Mouse (Mus musculus): ENCODE data around the gene Kank2.

Kank2 gene

DNA sequence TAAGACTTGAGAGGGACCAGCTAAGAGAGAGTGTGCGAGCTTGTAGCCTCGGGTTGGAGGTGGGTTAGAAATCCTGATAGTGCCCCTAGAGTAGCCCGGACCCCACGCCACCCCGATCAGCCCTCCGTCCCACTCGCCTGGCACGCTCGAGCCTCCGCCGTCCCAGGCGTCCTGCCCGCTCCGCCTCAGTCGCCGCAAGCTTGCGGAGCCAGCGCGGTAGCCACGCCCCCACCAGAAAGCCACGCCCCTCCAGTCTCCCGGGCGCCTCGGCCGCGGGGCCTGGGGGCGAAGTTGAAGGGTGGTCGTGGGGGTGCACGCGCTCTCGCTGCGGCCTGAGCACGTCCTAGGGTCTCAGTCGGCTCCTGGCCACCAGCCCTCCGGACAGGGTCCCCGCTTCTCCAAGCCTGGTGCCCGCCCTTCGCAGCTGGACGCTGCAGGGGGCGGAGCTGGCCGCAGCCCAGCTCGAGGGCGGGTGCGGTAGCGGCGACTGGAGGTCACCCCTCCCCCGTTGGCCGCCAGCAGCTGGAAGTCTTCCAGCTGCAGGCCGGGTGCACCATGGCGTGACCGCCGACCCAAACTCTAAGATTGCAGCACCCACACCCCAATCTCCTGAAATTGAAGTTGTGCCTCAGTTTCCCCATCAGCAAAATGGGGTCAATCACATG, at the start of gene Kank2:
Gene Kank2, minus strand, starts transcription at position 400 of the 665 bp plus-strand sequence.
- DNase-seq (ENCODE audit: low spot score in 2 of 2): peak; percentile 90 to 92

DNA sequence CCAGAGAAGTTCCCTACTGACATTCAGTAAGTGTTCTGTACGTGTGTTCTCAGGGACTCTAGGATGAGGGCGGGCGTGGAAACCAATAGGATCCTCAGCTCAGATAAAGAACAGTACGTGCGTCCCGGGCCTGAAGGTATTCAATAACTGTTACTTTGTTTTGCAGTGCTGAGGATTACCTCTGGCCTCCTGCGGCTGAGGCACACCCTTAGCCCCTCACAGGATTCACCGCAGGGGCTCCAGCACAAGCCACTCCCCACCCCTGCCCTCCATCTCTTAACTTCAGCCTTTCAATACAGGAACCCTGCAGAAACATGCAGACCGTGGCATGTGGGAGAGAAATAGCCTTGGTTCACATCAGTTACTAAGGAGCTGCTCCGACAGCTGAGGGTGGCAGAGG, 49.4 kb upstream of the Kank2 start:
- no peak for DNase-seq (ENCODE audit: low spot score in 2 of 2)

DNA sequence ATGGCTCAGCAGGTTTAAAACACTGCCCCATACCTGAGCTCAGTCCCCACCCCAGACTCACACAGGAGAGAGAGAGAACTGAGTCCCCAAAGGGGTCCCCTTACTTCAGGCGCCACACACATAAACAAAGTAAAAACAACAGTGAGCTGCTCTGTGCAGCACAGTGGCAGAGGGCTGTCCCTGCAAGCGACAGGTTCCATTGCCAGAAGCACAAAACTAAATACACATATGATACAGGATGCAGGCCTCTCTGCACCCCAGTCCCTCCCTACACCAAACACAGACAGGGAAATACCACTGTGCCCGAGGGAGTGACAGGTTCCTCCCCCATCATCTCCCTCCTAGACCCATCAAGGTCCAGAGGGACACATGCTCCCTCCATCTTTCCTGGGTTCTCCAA, 48.9 kb upstream of the Kank2 start:
- DNase-seq (ENCODE audit: low spot score in 2 of 2): no peak

DNA sequence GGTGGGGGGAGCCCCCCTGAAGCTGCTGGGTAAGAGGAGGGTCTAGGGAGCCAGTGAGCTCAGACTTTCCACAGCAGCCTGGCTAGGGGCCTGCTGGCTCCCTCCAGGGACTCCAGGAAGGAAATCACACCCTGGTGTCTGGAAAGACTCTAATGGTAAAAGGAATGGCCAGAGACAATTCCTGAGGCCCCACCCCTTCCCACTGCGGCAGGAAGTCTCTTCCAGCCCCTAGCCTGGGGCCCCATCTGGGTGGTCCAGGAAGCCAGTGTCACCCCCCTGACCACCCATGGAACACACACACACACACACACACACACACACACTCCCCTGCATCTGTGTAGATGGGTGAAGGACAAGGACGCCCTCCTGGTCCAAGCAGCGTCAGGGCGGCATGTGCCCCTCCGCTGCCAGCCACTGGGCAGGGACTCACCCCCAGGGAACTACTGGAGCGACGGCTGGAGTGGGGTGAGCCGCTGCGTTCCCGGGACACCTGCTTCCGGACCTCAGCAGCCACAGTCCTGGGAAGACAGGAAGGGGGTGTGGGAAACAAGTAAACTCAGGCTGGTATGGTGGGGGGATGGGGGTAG, 48.3 kb upstream of the Kank2 start:
- DNase-seq (ENCODE audit: low spot score in 2 of 2): peak; percentile 91 to 94

DNA sequence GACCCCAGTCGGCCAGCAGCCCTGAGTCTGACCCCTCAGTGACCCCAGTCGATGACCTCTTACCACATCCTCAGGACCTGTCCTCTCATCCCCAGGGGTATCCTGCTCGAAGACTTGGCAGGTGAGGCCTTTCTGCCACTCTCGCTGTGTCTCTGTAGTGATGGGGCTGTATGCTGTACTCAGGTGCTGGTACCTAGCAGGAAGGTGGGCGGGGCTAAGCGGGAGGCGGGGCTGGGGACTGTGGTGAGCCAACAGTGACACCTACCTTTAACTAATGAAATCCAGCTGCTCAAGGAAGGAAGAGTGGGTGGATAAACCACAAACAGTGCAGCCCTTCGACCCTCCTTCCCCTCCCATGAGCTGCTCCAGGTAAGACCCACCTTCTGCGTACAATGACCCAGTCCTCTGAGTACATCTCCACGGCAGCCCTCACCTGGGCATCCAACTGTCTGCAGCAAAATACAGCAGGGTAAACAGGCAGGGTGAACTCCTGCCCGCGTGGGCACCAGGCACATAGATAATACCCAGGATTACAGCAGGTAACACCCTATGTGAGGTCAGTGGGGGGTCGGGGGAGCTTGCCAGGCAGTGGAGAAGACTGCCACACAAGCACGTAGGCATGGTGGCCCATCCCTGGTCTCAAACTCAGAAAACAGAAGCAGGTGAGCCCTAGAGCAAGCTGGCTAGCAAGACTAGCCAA, 47.0 kb upstream of the Kank2 start:
- no peak for DNase-seq (ENCODE audit: low spot score in 2 of 2)

DNA sequence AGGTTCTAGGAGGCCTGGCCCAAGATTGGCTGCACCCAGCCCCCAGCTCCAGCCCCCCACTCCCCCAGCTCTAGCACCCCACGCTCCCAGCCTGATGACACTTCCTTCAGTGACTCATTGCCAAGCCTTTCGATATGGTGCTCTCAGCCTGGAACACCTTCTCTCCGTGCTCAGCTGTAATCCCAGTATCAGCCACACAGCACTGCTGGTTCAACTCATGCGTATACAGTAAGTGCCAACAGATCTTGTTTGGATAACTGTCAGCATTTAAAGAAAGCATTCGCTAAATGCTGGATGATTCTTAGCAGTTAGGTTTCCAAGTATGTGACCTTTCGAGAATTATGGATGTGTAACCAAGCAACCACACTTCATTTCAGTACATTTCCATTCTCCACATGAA, 44.5 kb upstream of the Kank2 start:
- DNase-seq (ENCODE audit: low spot score in 2 of 2): no peak

DNA sequence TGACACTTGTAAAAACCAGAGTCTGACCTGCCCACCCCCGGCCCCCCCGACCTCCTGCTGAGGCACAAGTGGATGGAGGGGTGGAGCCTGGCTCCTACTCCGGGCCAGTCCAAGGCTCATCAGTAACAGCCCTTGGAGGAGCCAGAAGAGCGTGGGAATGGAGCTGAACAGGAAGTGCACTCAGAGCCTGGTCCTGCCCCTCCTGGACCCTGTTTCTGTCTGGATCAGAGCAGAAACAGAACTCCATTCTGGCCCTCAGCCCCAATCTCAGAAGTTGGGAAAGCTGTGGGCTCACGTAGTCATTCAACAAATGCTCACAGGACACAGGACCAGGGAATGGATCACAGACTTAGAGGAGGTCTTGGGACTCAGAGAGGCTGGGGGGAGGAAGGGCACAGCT, 43.8 kb upstream of the Kank2 start:
- peak; percentile 82 to 87 for DNase-seq (ENCODE audit: low spot score in 2 of 2)

DNA sequence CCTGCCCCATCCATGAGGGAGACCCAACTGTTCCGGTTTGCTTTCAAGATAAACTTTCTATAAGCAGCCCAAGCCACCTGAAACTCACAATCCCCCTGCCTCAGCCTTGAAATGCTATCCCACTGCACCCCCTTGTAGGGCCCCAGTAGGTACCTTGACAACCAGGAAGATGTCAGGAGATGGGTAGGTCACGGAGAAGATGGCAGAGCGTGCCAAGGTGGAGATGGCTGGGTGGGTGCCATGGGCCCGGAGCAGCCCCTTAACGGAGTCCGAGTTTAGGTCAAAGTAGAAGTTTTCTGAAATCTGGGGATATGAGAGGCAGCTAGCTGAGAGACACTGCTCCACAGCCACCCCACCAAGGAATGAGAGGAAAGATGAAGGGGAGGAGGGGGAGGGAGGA, 42.8 kb upstream of the Kank2 start:
- DNase-seq (ENCODE audit: low spot score in 2 of 2): no peak

DNA sequence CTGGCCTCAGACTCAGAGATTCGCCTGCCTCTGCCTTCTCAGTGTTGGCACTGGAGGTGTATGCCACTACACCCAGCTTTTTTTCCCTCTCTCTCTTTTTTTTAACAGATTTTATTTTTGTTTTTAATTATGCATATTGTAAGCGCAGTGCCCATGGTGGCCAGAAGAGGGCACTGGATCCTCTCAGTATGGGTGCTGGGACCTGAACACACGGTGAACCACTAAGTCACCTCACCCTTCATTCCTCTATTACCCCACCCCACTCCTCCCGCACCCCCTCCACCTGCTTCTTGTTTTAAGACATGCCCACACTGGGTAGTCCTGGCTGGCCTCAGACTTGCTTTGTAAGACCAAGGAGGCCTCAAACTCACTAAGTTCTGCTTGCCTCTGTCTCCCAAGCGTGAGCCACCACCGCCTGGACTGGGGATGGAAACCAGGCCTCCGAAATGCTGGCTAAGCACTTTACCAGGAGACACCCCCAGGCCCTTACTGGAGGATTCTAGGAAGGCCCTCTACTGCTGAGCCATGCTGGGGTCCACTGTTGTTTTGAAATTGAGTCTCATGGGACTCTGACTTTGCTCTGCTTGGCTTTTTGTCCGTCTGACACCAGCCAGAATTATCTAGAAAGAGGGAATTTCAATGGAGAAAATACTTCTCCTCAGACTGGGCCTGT, 41.7 kb upstream of the Kank2 start:
- no peak for DNase-seq (ENCODE audit: low spot score in 2 of 2)

DNA sequence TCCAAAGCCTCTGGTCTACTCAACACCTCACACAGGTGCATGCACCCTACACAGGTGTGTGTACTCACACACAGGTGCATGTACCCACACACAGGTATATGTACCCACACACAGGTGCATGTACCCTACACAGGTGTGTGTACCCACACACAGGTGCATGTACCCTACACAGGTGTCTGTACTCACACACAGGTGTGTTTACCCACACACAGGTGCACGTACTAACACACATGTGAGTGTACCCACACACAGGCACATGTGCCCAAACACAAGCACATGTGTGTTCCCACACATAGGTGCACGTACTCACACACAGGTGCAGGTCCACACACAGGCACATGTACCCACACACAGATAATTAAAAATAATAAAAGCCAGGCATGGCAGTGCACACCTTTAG, 39.1 kb upstream of the Kank2 start:
- no peak for DNase-seq (ENCODE audit: low spot score in 2 of 2)

DNA sequence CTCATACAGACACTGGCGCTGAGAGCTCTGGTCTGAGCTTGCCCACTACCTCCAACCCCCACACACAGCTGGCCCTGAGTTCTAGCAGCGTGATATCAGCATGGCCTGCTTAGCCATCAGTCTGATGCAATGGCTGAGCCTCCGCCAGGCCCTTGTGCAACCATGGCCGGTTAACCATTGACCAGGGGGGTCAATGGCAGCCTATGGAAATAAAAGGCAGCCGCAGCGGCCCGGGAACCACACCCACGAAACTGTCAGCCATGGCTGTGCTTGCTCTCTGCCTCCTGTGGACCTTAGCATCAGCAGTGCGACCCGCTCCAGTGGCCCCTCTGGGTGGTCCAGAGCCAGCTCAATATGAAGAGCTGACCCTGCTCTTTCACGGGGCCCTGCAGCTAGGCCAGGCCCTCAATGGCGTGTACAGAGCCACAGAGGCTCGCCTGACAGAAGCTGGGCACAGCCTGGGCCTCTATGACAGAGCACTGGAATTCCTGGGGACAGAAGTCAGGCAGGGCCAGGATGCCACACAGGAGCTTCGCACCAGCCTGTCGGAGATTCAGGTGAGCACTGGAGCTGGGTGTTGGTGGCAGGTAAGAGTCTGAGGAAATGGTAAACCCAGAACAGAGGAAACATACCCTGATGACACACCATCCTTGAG, 36.8 kb upstream of the Kank2 start, which contains the start of gene Angptl8:
Gene Angptl8, plus strand, starts transcription at position 253 of the 655 bp plus-strand sequence.
- DNase-seq (ENCODE audit: low spot score in 2 of 2): peak; percentile 67 to 68

DNA sequence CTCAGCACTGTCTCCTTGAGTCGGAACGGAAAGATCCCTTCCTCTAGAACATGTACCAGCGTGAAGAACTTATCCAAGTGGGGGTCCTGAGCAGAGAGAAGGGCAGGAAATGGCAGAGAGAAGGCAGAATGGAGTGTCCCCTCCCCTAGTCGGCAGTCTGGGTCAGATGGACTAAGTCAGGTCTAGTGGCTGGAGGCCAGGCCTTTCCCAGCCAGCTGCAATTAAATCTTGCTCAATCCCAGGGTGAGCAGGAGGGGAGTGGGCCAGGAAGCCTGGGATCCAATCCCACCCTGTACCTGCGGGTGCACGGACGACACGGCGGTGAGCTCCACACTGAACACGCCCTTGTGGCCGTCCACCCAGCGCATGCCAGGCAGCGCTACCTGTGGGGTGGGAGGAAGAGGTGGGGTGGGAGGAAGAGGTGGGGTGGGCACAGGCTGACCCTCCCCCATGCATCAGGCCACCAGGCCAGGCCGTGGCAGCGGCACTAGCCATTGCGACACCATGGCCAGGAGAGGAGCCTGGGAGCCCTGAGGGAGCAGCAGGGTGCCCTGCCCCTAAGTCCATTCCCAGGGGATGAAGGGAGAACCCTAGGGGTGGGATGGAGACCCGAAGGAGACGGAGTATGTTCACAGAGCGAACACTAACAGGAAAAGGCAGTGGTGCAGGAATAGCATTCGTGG, 33.2 kb upstream of the Kank2 start:
- no peak for DNase-seq (ENCODE audit: low spot score in 2 of 2)

DNA sequence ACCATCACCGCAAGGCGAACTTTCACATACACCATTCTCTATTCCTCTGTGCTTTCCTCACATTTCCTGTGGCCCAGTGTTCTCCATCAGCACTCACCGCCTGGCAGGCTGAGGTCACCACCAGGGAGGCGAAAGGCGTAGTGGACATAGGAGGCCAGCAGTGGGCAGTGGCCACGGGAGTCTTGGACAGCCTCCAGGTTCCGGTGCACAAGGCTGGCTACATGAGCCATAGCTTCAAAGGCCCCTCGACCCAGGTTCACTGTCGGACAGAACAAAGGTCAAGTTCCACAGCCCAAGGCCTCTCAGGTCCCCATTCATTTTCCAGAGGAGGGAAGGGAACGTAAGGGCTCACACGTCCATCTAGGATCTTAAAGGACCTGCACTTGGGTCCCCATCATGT, 32.4 kb upstream of the Kank2 start:
- no peak for DNase-seq (ENCODE audit: low spot score in 2 of 2)

DNA sequence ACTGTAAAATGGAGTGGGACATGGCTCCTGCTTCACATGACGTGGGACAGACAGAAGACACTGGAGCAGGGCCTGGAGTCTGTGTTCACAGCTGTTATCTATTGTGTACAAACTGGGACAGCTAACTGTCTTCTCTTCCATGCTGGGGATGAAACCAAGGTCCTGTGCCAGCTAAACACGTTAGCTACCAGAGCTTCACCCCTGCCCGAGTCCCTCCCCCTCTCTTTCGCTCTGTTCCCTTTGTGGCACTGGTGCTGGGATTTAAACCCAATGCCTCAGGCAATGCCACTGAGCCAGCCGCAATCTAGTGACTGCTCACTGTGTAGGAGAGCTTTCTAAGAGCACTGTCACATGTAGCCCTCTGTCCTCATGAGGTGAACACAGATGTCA, 31.9 kb upstream of the Kank2 start:
- DNase-seq (ENCODE audit: low spot score in 2 of 2): no peak

DNA sequence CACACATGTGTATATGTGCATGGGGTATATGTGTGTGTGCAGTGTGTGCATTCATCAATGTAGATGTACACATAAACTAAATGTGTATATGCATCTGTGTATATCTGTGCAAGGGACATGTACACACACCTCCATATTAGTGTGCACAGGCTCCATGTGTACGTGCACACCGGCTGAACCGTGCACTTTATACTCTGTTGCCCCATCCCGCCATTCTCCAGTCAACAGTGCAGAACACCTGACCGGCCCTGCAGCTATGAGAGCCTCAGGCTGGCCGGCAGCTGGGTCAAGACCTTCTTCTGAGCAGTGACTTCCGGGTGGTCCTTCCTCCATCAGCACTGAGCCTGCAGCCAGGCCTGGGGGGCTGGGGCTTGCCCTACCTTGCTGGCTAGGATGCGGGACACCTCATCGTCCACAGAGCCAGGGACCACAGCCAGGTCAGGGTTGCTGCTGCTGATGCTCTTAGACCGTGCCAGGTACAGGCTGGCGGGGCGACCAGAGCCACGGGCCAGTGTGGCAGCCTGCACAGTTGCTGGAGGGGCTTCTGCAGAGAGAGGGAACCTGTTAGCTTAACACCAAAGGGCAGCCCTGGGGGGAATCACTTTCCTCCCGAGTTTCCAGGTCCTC, 31.4 kb upstream of the Kank2 start:
- DNase-seq (ENCODE audit: low spot score in 2 of 2): no peak

DNA sequence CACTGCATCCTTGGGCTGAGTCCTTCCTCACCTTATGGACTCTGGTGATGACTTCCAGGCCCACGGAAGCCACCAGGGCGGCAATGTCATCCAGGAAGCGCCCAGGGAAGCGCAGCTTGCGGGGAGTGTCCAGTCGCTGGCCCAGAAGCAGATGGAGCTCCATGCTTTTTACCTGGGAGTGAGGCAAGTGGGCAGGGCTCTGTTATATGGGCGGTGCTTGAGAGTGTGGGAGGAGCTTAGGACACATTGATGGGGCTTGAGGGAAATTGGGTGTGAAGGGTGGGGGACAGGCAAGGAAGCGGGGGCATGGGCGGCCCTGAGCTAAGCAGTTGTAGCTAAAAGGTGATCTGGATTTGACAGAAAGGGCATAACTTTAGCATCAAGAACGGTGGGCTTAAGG, 25.8 kb upstream of the Kank2 start:
- no peak for DNase-seq (ENCODE audit: low spot score in 2 of 2)

DNA sequence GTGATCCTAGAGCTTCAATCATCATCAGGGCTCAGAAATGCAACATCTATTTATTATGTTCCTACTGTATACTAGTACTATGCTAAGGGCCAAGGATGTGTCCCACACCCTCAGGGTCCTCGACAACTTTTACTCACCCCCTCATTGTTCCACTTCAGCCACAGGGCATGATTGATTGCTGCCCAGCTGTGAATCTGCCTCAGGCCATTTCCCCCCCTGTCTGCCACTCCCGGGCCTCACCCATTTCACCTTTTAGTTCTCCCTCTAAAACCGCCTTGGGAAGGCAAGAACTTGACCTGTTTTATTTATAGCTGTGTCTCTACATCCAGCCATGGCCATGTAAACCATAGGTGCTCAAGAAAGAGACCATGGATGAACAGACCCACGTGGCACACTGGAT, 25.4 kb upstream of the Kank2 start:
- no peak for DNase-seq (ENCODE audit: low spot score in 2 of 2)

DNA sequence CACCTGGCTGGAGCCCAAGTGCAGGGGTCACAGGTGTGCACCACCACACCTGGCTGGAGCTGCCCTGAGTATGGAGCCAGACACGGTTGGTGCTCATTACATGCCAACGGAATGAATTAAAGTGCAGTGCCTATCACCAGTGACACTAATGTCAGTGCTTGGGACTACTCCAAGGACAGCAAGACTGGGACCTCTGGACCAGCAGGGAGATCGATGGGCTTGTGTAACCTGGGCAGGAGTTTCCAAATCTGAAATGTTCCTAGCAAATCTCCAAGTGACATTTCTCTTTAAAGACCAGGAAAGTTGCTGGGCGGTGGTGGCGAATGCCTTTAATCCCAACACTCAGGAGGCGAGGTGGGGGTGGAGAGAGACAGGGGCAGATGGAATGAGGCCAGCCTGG, 24.1 kb upstream of the Kank2 start:
- DNase-seq (ENCODE audit: low spot score in 2 of 2): no peak

DNA sequence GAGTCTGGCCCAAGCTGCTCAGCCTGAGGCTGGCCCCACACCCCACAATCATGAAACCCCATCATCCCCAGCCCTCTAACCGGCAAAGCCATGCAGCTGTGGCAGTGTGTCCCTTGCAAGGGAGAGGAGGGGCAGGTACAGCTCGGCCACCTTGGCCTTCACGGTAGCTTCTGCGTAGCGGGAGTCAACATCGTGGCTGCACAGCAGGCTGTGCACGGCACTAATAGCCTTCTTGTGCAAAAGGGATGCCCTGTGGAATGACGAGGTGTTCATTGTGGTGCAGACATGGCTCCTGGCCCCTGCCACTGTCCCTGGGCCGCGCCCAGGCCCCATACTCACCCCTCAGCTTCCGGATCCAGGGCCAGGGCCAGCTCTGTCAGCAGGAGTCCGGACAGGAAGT, 21.6 kb upstream of the Kank2 start:
- DNase-seq (ENCODE audit: low spot score in 2 of 2): no peak

DNA sequence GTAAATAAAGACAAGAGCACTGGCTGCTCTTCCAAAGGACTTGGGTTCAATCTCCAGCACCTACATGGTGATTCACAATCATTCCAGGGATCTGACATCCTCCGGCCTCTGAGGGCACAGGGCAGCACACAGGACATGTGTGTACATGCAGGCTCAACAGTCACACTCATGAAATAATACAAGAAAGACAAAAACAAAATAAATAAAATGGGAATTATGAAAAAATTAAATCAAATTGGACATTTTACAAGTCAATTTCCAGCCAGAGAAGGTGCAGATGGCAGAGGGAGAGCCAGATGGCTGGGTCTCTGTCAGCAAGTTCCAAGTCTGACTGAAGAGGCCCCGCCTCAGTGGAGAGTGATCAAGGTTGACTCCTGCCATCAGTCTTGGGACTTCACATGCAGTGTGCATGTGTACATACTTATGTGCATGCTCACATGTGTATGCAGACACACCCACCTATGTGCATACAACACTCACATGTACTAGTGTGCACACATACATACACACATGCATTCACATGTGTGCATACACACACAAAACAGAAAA, 20.7 kb upstream of the Kank2 start:
- no peak for DNase-seq (ENCODE audit: low spot score in 2 of 2)

DNA sequence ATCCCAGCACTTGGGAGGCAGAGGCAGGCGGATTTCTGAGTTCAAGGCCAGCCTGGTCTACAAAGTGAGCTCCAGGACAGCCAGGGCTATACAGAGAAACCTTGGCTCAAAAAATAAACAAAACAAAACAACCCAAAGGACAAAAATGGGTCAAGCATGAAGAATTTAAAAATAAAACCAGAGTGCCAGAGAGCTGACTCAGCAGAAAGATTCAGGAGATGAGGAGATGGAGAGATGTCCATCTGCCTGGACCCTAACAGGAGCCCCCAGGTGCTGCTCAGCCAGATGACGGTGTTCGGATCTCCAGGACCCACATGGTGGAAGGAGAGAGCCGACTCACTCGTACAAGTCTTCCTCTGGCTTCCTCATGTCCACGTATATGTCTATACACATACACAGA, 20.0 kb upstream of the Kank2 start:
- DNase-seq (ENCODE audit: low spot score in 2 of 2): no peak

Data from heart, adult 9 months (tissue).